In the genomic region with DNA sequence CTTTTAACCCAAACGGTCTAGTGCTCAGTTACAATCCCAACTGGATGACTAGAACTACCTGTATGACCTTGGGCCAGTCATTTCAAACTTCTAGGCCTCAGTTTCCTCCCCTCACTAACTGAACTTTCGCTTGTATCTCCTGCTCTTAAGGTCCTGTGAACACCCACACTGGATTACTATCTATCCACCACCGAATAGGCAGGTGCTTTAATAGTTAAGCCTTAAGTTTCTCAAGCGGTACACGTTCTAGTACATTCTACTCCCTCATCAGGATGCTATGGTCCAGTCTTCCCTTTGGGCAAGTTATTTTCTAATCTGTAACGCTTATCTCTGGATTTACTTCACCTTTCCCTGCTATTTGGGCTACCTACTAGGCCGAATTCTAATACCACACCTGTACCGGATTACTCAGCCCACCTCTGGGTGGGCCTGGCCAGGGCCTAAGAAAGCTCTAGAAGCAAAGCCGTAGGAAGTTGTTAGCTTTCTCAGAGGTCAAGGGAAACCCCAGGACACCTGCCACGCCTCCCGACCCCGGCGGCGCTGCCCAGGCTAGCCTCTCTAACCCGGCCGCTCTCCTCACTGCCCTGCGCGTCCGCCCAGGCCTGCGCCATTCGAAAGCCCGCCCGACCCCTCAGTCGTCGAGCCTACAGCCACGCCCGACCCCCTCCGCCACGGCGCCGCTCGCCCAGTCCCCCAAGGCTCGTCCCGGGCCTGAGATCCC, we compare ENCODE assay signal across 8 mouse cellular contexts. TPM values are rescaled to one million over a fixed set of nuclear protein-coding genes. Genes with fewer than 3 reads are reported as not detected.
DNase-seq lines count a peak whose midpoint lies in the region; ATAC-seq and TF ChIP-seq lines count a peak whose summit lies in the region.

No protein-coding gene starts in this region.

- 1% methylated on average over 34 of the region's 34 CpGs for WGBS in embryonic facial prominence, embryonic 15.5 days
- 1% methylated on average over 34 of the region's 34 CpGs for WGBS in kidney, postnatal 0 days

- no peaks in the 10 kb centered on the region for H3K27me3 ChIP-seq in C2C12 (ENCODE audit: control insufficient read depth, insufficient read depth, insufficient read length)
- H3K27me3 ChIP-seq in embryonic facial prominence, embryonic 15.5 days, result no peaks in the 10 kb centered on the region
- H3K27me3 ChIP-seq in kidney, postnatal 0 days (ENCODE audit: insufficient read depth, low read length), result no peaks in the 10 kb centered on the region

- H3K4me2 ChIP-seq in embryonic facial prominence, embryonic 15.5 days (replicated peaks), result peak overlapping the region; percentile 58
- peak overlapping the region; percentile 77 for H3K4me2 ChIP-seq in kidney, postnatal 0 days (ENCODE audit: low read length)

- peaks cover 15% of the 10 kb centered on the region for H3K4me1 ChIP-seq in embryonic facial prominence, embryonic 15.5 days
- 0 out of 2 replicates have a peak, but pooled peaks cover 4% of the 10 kb centered on the region for H3K4me1 ChIP-seq in kidney, postnatal 0 days (replicated peaks; ENCODE audit: insufficient read depth, low read length)

- H3K36me3 ChIP-seq in C2C12 (ENCODE audit: control insufficient read depth, insufficient read depth), result peaks cover 17% of the 10 kb centered on the region
- no peaks in the 10 kb centered on the region for H3K36me3 ChIP-seq in embryonic facial prominence, embryonic 15.5 days
- H3K36me3 ChIP-seq in kidney, postnatal 0 days (ENCODE audit: insufficient read depth, low read length), result no peaks in the 10 kb centered on the region

- ATAC-seq in embryonic facial prominence, embryonic 15.5 days (ENCODE audit: insufficient number of reproducible peaks, low FRiP score, low TSS enrichment, low read depth), result peak; percentile 77
- peak; percentile 68 for ATAC-seq in kidney, postnatal 0 days (replicated peaks; ENCODE audit: low FRiP score, low read depth)
- ATAC-seq in monocyte, adult 5-6 weeks (replicated peaks; ENCODE audit: insufficient number of reproducible peaks, low FRiP score, low TSS enrichment, poor library complexity, severe bottlenecking), result peak; percentile 29; the same call in 1 of the 2 replicates

- H3K9me3 ChIP-seq in embryonic facial prominence, embryonic 15.5 days (replicated peaks), result no peaks in the 10 kb centered on the region
- no peaks in the 10 kb centered on the region for H3K9me3 ChIP-seq in kidney, postnatal 0 days (replicated peaks; ENCODE audit: low read length)

- H3K9ac ChIP-seq in embryonic facial prominence, embryonic 15.5 days, result peak overlapping the region; percentile 93
- H3K9ac ChIP-seq in kidney, postnatal 0 days (ENCODE audit: low read depth, low read length), result peak overlapping the region; percentile 98

- peak overlapping the region; percentile 98 for H3ac ChIP-seq in C2C12 (ENCODE audit: control insufficient read depth, insufficient read length, low read depth)

- peak; percentile 65 for DNase-seq in embryo, embryonic 10 days (ENCODE audit: low spot score)
- no peak for DNase-seq in embryo, embryonic 11 days
- DNase-seq in kidney, postnatal 0 days (ENCODE audit: low spot score), result no peak
- no peak for DNase-seq in right cerebral cortex, postnatal 4 days
- no peak for DNase-seq in testis, postnatal 14 days (ENCODE audit: low spot score)

- peak overlapping the region; percentile 92 for H3K27ac ChIP-seq in embryonic facial prominence, embryonic 15.5 days (replicated peaks)
- peak overlapping the region; percentile 94 for H3K27ac ChIP-seq in kidney, postnatal 0 days

- peaks cover 53% of the 10 kb centered on the region for H3K79me3 ChIP-seq in C2C12 (ENCODE audit: low read depth)

- peak overlapping the region; percentile 95 for H3K4me3 ChIP-seq in C2C12 (ENCODE audit: insufficient read depth, poor library complexity, severe bottlenecking)
- peak overlapping the region; percentile 96 for H3K4me3 ChIP-seq in embryonic facial prominence, embryonic 15.5 days (replicated peaks)
- peak overlapping the region; percentile 81 for H3K4me3 ChIP-seq in kidney, postnatal 0 days (replicated peaks; ENCODE audit: low read depth, low read length)

- no peak for TF ChIP-seq CTCF in C2C12 (IDR thresholded peaks at IDR 0.05; ENCODE audit: control insufficient read depth, insufficient read depth, insufficient read length)
- no peak for TF ChIP-seq CTCF in kidney, postnatal 0 days (IDR thresholded peaks at IDR 0.05; ENCODE audit: low read depth)

- H3K79me2 ChIP-seq in C2C12 (ENCODE audit: control insufficient read depth, insufficient read depth), result peaks cover 56% of the 10 kb centered on the region

TF ChIP-seq in C2C12, 6 proteins besides CTCF, POLR2A, EP300 and RAD21:
- TF ChIP-seq MYOG (IDR thresholded peaks at IDR 0.05; ENCODE audit: control insufficient read depth, extremely low read depth, insufficient read length), result no peak
- TF ChIP-seq FOSL1 (IDR thresholded peaks at IDR 0.05; ENCODE audit: insufficient read depth, low read length, poor library complexity, severe bottlenecking), result no peak
- no peak for TF ChIP-seq CEBPB (IDR thresholded peaks at IDR 0.05; ENCODE audit: low read depth)

RNA-seq across cellular contexts. Expression of a gene that starts 0.6 kb away (rescaled TPM):
- polyA plus RNA-seq in C2C12 (2012; fragmentation: generic; extraction: Trizol), result 144 TPM
- polyA plus RNA-seq in embryonic facial prominence, embryonic 15.5 days (2015; fragmentation: Nextera tagmentation; extraction: Ambion mirVana), result 284 and 286 TPM in 2 replicates
- polyA plus RNA-seq in kidney, postnatal 0 days (2015; fragmentation: Nextera tagmentation; extraction: Ambion mirVana), result 302 and 330 TPM in 2 replicates
- total RNA-seq in monocyte, adult 5-6 weeks (2017), result 473 to 555 TPM (median 517 TPM) in 3 replicates

RNA-seq across cellular contexts. Expression of a gene that starts 29.4 kb away (rescaled TPM):
- not detected for polyA plus RNA-seq in C2C12 (2012; fragmentation: generic; extraction: Trizol)
- polyA plus RNA-seq in embryonic facial prominence, embryonic 15.5 days (2015; fragmentation: Nextera tagmentation; extraction: Ambion mirVana), result 0.24 and 0.25 TPM in 2 replicates
- polyA plus RNA-seq in kidney, postnatal 0 days (2015; fragmentation: Nextera tagmentation; extraction: Ambion mirVana), result 1.4 and 1.5 TPM in 2 replicates
- not detected in 3 replicates for total RNA-seq in monocyte, adult 5-6 weeks (2017)

RNA-seq across cellular contexts. Expression of a gene that starts 32.8 kb away (rescaled TPM):
- polyA plus RNA-seq in C2C12 (2012; fragmentation: generic; extraction: Trizol), result 14.8 TPM
- polyA plus RNA-seq in embryonic facial prominence, embryonic 15.5 days (2015; fragmentation: Nextera tagmentation; extraction: Ambion mirVana), result 5.8 and 6.9 TPM in 2 replicates
- 5.0 and 6.0 TPM in 2 replicates for polyA plus RNA-seq in kidney, postnatal 0 days (2015; fragmentation: Nextera tagmentation; extraction: Ambion mirVana)
- total RNA-seq in monocyte, adult 5-6 weeks (2017), result 12.4 to 18.2 TPM (median 13.2 TPM) in 3 replicates

RNA-seq across cellular contexts. Expression of a gene that starts 51.9 kb away (rescaled TPM):
- 112 TPM for polyA plus RNA-seq in C2C12 (2012; fragmentation: generic; extraction: Trizol)
- 400 and 410 TPM in 2 replicates for polyA plus RNA-seq in embryonic facial prominence, embryonic 15.5 days (2015; fragmentation: Nextera tagmentation; extraction: Ambion mirVana)
- polyA plus RNA-seq in kidney, postnatal 0 days (2015; fragmentation: Nextera tagmentation; extraction: Ambion mirVana), result 294 and 309 TPM in 2 replicates
- total RNA-seq in monocyte, adult 5-6 weeks (2017), result 1,029 to 1,291 TPM (median 1,161 TPM) in 3 replicates
